Mouse (Mus musculus): ENCODE data around the gene Sh3bp2. TPM values are rescaled to one million over a fixed set of nuclear protein-coding genes. Genes with fewer than 3 reads are reported as not detected.
A peak's percentile ranks its signal among the peaks of the same experiment; 100 is the strongest.

The Sh3bp2 gene
- total and polyA plus RNA-seq, 3 experiments, result 7.9 to 12.0 TPM; not detected in 1

- TF ChIP-seq CHD1 (IDR thresholded peaks at IDR 0.05; ENCODE audit: low read depth, low read length), result no peak
- TF ChIP-seq USF1 (IDR thresholded peaks at IDR 0.05; ENCODE audit: low read depth, low read length), result no peak
- 0 out of 2 replicates have a peak, but pooled peaks have one; percentile 46 for TF ChIP-seq TCF12 (IDR thresholded peaks at IDR 0.05; ENCODE audit: low read depth, low read length)
- TF ChIP-seq MXI1 (IDR thresholded peaks at IDR 0.05; ENCODE audit: low read depth, low read length), result peak; percentile 76
- no peak for TF ChIP-seq MYB (IDR thresholded peaks at IDR 0.05; ENCODE audit: low read depth, low read length)
- no peak for TF ChIP-seq CTCF (IDR thresholded peaks at IDR 0.05 in 2 of 3, conservative IDR thresholded peaks at IDR 0.05 in 1 of 3; ENCODE audit: control insufficient read depth in 1 of 3, insufficient read depth in 1 of 3, low read depth in 2 of 3, low read length in 3 of 3, poor library complexity in 1 of 3, severe bottlenecking in 1 of 3)
- peak; percentile 31; the same call in 1 of the 2 replicates for TF ChIP-seq TBP (IDR thresholded peaks at IDR 0.05; ENCODE audit: low read depth, low read length)
- TF ChIP-seq MAFK (IDR thresholded peaks at IDR 0.05; ENCODE audit: borderline replicate concordance, low read depth, low read length), result no peak; the same call in 1 of the 2 replicates
Measured at GRCm38 (mm10) chr5:34574721-34575120, 49.1 kb downstream of the Sh3bp2 start (continued).

DNA sequence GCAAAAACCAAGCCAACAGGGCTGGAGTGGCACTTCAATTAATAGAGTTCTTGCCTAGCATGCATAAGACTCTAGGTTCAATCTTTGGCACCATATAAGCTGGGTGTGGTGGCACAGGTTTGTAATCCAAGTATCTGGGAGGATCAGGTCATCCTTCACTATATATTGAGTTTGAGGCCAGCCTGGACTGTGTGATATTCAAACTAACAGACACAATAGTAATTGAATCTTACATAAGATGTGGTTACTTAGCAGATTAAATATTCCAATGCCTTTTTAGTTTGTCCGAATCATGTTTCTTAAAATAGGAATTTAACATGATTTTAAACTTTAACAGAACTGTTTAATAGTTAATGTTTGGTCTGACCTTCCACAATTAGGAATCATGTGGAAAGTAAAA lies 50.6 kb downstream of the Sh3bp2 start:
- no peak overlapping the region for H3K27ac ChIP-seq (ENCODE audit: control insufficient read depth, low read depth, low read length)
- TF ChIP-seq KAT2A (conservative IDR thresholded peaks at IDR 0.05; ENCODE audit: low read depth, low read length), result no peak
- TF ChIP-seq CHD2 (IDR thresholded peaks at IDR 0.05; ENCODE audit: low read length), result no peak
- TF ChIP-seq JUND (IDR thresholded peaks at IDR 0.05; ENCODE audit: low read depth, low read length), result no peak
- no peak for TF ChIP-seq MYB (IDR thresholded peaks at IDR 0.05; ENCODE audit: low read depth, low read length)
- no peak for TF ChIP-seq ZNF384 (IDR thresholded peaks at IDR 0.05; ENCODE audit: low read depth, low read length)
- TF ChIP-seq E2F4 (IDR thresholded peaks at IDR 0.05; ENCODE audit: borderline replicate concordance, low read depth, low read length), result no peak
- no peak for TF ChIP-seq CTCF (IDR thresholded peaks at IDR 0.05 in 2 of 3, conservative IDR thresholded peaks at IDR 0.05 in 1 of 3; ENCODE audit: control insufficient read depth in 1 of 3, insufficient read depth in 1 of 3, low read depth in 2 of 3, low read length in 3 of 3, poor library complexity in 1 of 3, severe bottlenecking in 1 of 3)
- TF ChIP-seq ZMIZ1 (IDR thresholded peaks at IDR 0.05; ENCODE audit: low read depth, low read length), result no peak
- no peak for TF ChIP-seq RCOR1 (IDR thresholded peaks at IDR 0.05; ENCODE audit: low read depth, low read length)
- no peak for TF ChIP-seq GABPA (IDR thresholded peaks at IDR 0.05; ENCODE audit: low read depth, low read length)
- TF ChIP-seq GATA1 (IDR thresholded peaks at IDR 0.05; ENCODE audit: low read depth, low read length), result no peak
- no peak for TF ChIP-seq POLR2AphosphoS5 (IDR thresholded peaks at IDR 0.05; ENCODE audit: borderline replicate concordance, low read depth, low read length)
- TF ChIP-seq USF1 (IDR thresholded peaks at IDR 0.05; ENCODE audit: low read depth, low read length), result no peak
- TF ChIP-seq MAFK (IDR thresholded peaks at IDR 0.05; ENCODE audit: borderline replicate concordance, low read depth, low read length), result no peak
- TF ChIP-seq MEF2A (IDR thresholded peaks at IDR 0.05; ENCODE audit: extremely low read depth, insufficient replicate concordance, low read depth, low read length, poor library complexity, severe bottlenecking), result no peak
- H3K4me1 ChIP-seq (ENCODE audit: control insufficient read depth in 1 of 2, insufficient read depth in 2 of 2, low read length in 2 of 2), result peaks cover 17 to 38% of the 10 kb centered on the region in 2 experiments
- H3K79me2 ChIP-seq (ENCODE audit: control insufficient read depth, insufficient read depth, low read length, poor library complexity), result peaks cover 20% of the 10 kb centered on the region
- H3K27me3 ChIP-seq (ENCODE audit: control insufficient read depth in 1 of 2, insufficient read depth in 2 of 2, low read length in 2 of 2), result no peaks in the 10 kb centered on the region
- peaks cover 0 to 47% of the 10 kb centered on the region in 2 experiments; a peak in 2 of 4 replicates for H3K36me3 ChIP-seq (ENCODE audit: control insufficient read depth in 1 of 2, insufficient read depth in 2 of 2, low read length in 2 of 2)
- no peak overlapping the region for H3K4me3 ChIP-seq (ENCODE audit: control insufficient read depth in 1 of 2, insufficient read depth in 1 of 2, low read depth in 2 of 2, low read length in 2 of 2)
- DNase-seq (ENCODE audit: low read depth, low spot score), result no peak
- no peaks in the 10 kb centered on the region for H3K9me3 ChIP-seq (replicated peaks; ENCODE audit: insufficient read depth, low read length)
- no peak overlapping the region for H3K9ac ChIP-seq (ENCODE audit: control insufficient read depth, low read depth, low read length, poor library complexity, severe bottlenecking)

All from MEL (cell line).